Mouse (Mus musculus) hindbrain, postnatal 0 days (tissue): Measurements from ENCODE around the gene Trim30b. TPM values are rescaled to one million over a fixed set of nuclear protein-coding genes. Genes with fewer than 3 reads are reported as not detected.
"Not testable (repeated sequence)": the region's sequence is repeated elsewhere in the genome, so short reads cannot be mapped to it uniquely, and the experiment has no call there.

Experiments used
- ATAC-seq: fragments of 200-750 bp; cut with Nextera tagmentation; 2 replicates; pipeline ENCODE4 v1.8.0; 2017; ENCODE audit warnings: mild to moderate bottlenecking, moderate TSS enrichment, moderate library complexity
- DNase-seq: peaks from one replicate; pipeline ENCODE4 v3.0.0-alpha.2; 2015; ENCODE audit warnings: low spot score
- H3K27ac ChIP-seq: fragments of 300-500 bp; sonication (generic); 2 replicates; pipeline ENCODE4 v1.5.1; 2014; ENCODE audit warnings: mild to moderate bottlenecking
- H3K27me3 ChIP-seq: fragments of 300-500 bp; sonication (generic); 2 replicates; pipeline ENCODE4 v1.6.1; 2014; ENCODE audit warnings: low read length, mixed read lengths; ENCODE audit not compliant: insufficient read depth
- H3K36me3 ChIP-seq: fragments of 300-500 bp; sonication (generic); 2 replicates; pipeline ENCODE4 v1.6.1; 2014; ENCODE audit warnings: low read length, mixed read lengths; ENCODE audit not compliant: insufficient read depth
- H3K4me1 ChIP-seq: fragments of 300-500 bp; sonication (generic); 2 replicates; pipeline ENCODE4 v1.6.1; 2014; ENCODE audit warnings: antibody characterized with exemption, low read length, mixed read lengths; ENCODE audit not compliant: insufficient read depth
- H3K4me2 ChIP-seq: fragments of 300-500 bp; sonication (generic); 2 replicates; pipeline ENCODE4 v1.6.1; 2014; ENCODE audit warnings: low read depth, mild to moderate bottlenecking, low read length, moderate library complexity, mixed read lengths
- H3K4me3 ChIP-seq: fragments of 300-500 bp; sonication (generic); 2 replicates; pipeline ENCODE4 v1.5.1; 2014; ENCODE audit warnings: low read length
- H3K9ac ChIP-seq: fragments of 300-500 bp; sonication (generic); replicated peaks from 2 replicates; pipeline ENCODE4 v1.6.1; 2014; ENCODE audit warnings: mild to moderate bottlenecking, low read length, moderate library complexity, mixed read lengths
- H3K9me3 ChIP-seq: fragments of 300-500 bp; sonication (generic); 2 replicates; pipeline ENCODE4 v1.6.1; 2016; ENCODE audit warnings: low read length, mixed read lengths
- CTCF ChIP-seq: IDR thresholded peaks from 2 replicates; pipeline ENCODE4 v1.5.1; 2016; ENCODE audit warnings: antibody characterized with exemption, control low read depth, low read depth
- WGBS: fragments of 180-500 bp; shearing (Covaris S2); extraction: QIAGEN DNeasy Blood & Tissue Kit; methylation state at CpG from one replicate; pipeline ENCODE4 v1.1.7; 2014; 5-methylcytosine and 5-hydroxymethylcytosine counted together
- polyA plus RNA-seq: library from polyadenylated mRNA; unstranded; fragments of >200 nt; fragmentation: Nextera tagmentation; extraction: Ambion mirVana; gene quantifications from 2 replicates; pipeline ENCODE4 v1.2.1, GENCODE M21; 2015
- total RNA-seq: library from RNA; depleted of rRNA; stranded (reverse); fragments of >200 nt; gene quantifications from 2 replicates; pipeline ENCODE4 v1.2.3, GENCODE M21; 2014

Gene Trim30b
- total and polyA plus RNA-seq, 2 experiments from 2014 or later = 0.16 TPM; not detected in 1

GRCm38 (mm10) chr7:104352717-104353599 lies 16.7 kb downstream of the Trim30b start, which contains the start of gene Trim12c:
Gene Trim12c, minus strand, starts transcription at chr7:104353362.
- peak; percentile 95 for ATAC-seq

GRCm38 (mm10) chr7:104348043-104348442 lies 21.6 kb downstream of the Trim30b start:
- not testable (repeated sequence) for H3K4me1 ChIP-seq, DNase-seq, H3K9me3 ChIP-seq, H3K27ac ChIP-seq, ATAC-seq, H3K4me3 ChIP-seq, H3K4me2 ChIP-seq, H3K27me3 ChIP-seq, H3K36me3 ChIP-seq, H3K9ac ChIP-seq
- 91% methylated on average over 4 of the region's 4 CpGs for WGBS

More at GRCm38 (mm10) chr7:104352717-104353599, 16.7 kb downstream of the Trim30b start, which contains the start of gene Trim12c:
- Histone ChIP-seq H3K27me3 (no peaks in the 10 kb centered on the region), H3K4me2 (peak within 1 kb of the TSS; percentile 44), H3K9ac (no peak within 1 kb of the TSS), H3K4me3 (peak within 1 kb of the TSS; percentile 31), H3K4me1 (no peaks in the 10 kb centered on the region), H3K27ac (no peak within 1 kb of the TSS), H3K9me3 (no peaks in the 10 kb centered on the region), H3K36me3 (no peaks in the 10 kb centered on the region)
- WGBS = 9% methylated on average over 14 of the region's 14 CpGs
- peak; percentile 62 for DNase-seq
- TF ChIP-seq CTCF = no peak

- not testable (repeated sequence) for H3K9ac ChIP-seq, H3K27ac ChIP-seq, H3K4me3 ChIP-seq, H3K4me2 ChIP-seq, H3K4me1 ChIP-seq, DNase-seq, H3K9me3 ChIP-seq, H3K27me3 ChIP-seq, ATAC-seq, H3K36me3 ChIP-seq
- WGBS = 82% methylated on average over 2 of the region's 4 CpGs
Measured at GRCm38 (mm10) chr7:104340744-104341143, 28.9 kb downstream of the Trim30b start.

GRCm38 (mm10) chr7:104335547-104335946 lies 34.1 kb downstream of the Trim30b start:
- 87% methylated on average over 3 of the region's 3 CpGs for WGBS
- H3K27me3 ChIP-seq, H3K27ac ChIP-seq, DNase-seq, H3K9ac ChIP-seq, H3K4me3 ChIP-seq, ATAC-seq, H3K4me1 ChIP-seq, H3K36me3 ChIP-seq, H3K9me3 ChIP-seq, H3K4me2 ChIP-seq: not testable (repeated sequence)

- not testable (repeated sequence) for ATAC-seq, H3K36me3 ChIP-seq, H3K27ac ChIP-seq, H3K9me3 ChIP-seq, H3K27me3 ChIP-seq, H3K4me3 ChIP-seq, H3K4me1 ChIP-seq, H3K4me2 ChIP-seq, DNase-seq, H3K9ac ChIP-seq
- 86% methylated on average over 2 of the region's 2 CpGs for WGBS
Measured at GRCm38 (mm10) chr7:104329171-104329570, 40.5 kb downstream of the Trim30b start, which contains the start of gene Trim34b. Gene Trim34b, plus strand, starts transcription at chr7:104329471.

- H3K4me2 ChIP-seq = no peak overlapping the region
- H3K9ac ChIP-seq = no peak overlapping the region
- no peak for TF ChIP-seq CTCF
- DNase-seq = no peak
- H3K4me1 ChIP-seq = no peaks in the 10 kb centered on the region
- no peaks in the 10 kb centered on the region for H3K36me3 ChIP-seq
- ATAC-seq = no peak
- no peak overlapping the region for H3K4me3 ChIP-seq
- 84% methylated on average over 9 of the region's 9 CpGs for WGBS
- no peaks in the 10 kb centered on the region for H3K9me3 ChIP-seq
- no peaks in the 10 kb centered on the region for H3K27me3 ChIP-seq
- no peak overlapping the region for H3K27ac ChIP-seq
Measured at GRCm38 (mm10) chr7:104322028-104322427, 47.7 kb downstream of the Trim30b start.

GRCm38 (mm10) chr7:104315369-104316080 lies 54.2 kb downstream of the Trim30b start, which contains the start of gene Trim12a:
Gene Trim12a, minus strand, starts transcription at chr7:104315466.
- H3K27me3 ChIP-seq, H3K4me1 ChIP-seq, DNase-seq, H3K9ac ChIP-seq, H3K9me3 ChIP-seq, H3K27ac ChIP-seq, H3K36me3 ChIP-seq: not testable (repeated sequence)
- WGBS = 24% methylated on average over 4 of the region's 4 CpGs
- H3K4me2 ChIP-seq = peak within 1 kb of the TSS; percentile 43
- H3K4me3 ChIP-seq = peak within 1 kb of the TSS; percentile 32
- peak; percentile 74; the same call in 1 of the 2 replicates for ATAC-seq
